Mouse (Mus musculus) forebrain, embryonic 16.5 days (tissue): ENCODE data around the gene Gm11213. TPM values are rescaled to one million over a fixed set of nuclear protein-coding genes. Genes with fewer than 3 reads are reported as not detected.

Experiments
- ATAC-seq: fragments of 200-750 bp; cut with Nextera tagmentation; 2 replicates; pipeline ENCODE4 v1.8.0; 2017; ENCODE audit warnings: mild to moderate bottlenecking, moderate library complexity
- H3K27ac ChIP-seq: fragments of 300-500 bp; sonication (generic); 2 replicates; pipeline ENCODE4 v1.5.1; 2014; ENCODE audit warnings: low read length, control low read depth
- H3K27me3 ChIP-seq: fragments of 300-500 bp; sonication (generic); replicated peaks from 2 replicates; pipeline ENCODE4 v1.6.1; 2014; ENCODE audit warnings: low read length; ENCODE audit not compliant: control insufficient read depth, insufficient read depth
- H3K36me3 ChIP-seq: fragments of 300-500 bp; sonication (generic); 2 replicates; pipeline ENCODE4 v1.6.1; 2014; ENCODE audit not compliant: control insufficient read depth, insufficient read depth
- H3K4me1 ChIP-seq: fragments of 300-500 bp; sonication (generic); replicated peaks from 2 replicates; pipeline ENCODE4 v1.6.1; 2014; ENCODE audit warnings: low read length; ENCODE audit not compliant: control insufficient read depth, insufficient read depth
- H3K4me2 ChIP-seq: fragments of 300-500 bp; sonication (generic); 2 replicates; pipeline ENCODE4 v1.6.1; 2014; ENCODE audit warnings: mild to moderate bottlenecking, low read length, control low read depth
- H3K4me3 ChIP-seq: fragments of 300-500 bp; sonication (generic); replicated peaks from 2 replicates; pipeline ENCODE4 v1.5.1; 2014; ENCODE audit warnings: mild to moderate bottlenecking, low read length, control low read depth
- H3K9ac ChIP-seq: fragments of 300-500 bp; sonication (generic); replicated peaks from 2 replicates; pipeline ENCODE4 v1.6.1; 2014; ENCODE audit warnings: low read depth, low read length, control low read depth
- H3K9me3 ChIP-seq: fragments of 300-500 bp; sonication (generic); 2 replicates; pipeline ENCODE4 v1.6.1; 2016; ENCODE audit warnings: low read length; ENCODE audit not compliant: control insufficient read depth
- WGBS: fragments of 180-500 bp; shearing (Covaris S2); extraction: QIAGEN DNeasy Blood & Tissue Kit; methylation state at CpG from one replicate; pipeline ENCODE4 v1.1.7; 2014; 5-methylcytosine and 5-hydroxymethylcytosine counted together
- polyA plus RNA-seq: library from polyadenylated mRNA; unstranded; fragments of >200 nt; fragmentation: Nextera tagmentation; extraction: Ambion mirVana; gene quantifications from 2 replicates; pipeline ENCODE4 v1.2.1, GENCODE M21; 2015

Gm11213 gene
- polyA plus RNA-seq, 1 experiment from 2014 or later = not detected

DNA sequence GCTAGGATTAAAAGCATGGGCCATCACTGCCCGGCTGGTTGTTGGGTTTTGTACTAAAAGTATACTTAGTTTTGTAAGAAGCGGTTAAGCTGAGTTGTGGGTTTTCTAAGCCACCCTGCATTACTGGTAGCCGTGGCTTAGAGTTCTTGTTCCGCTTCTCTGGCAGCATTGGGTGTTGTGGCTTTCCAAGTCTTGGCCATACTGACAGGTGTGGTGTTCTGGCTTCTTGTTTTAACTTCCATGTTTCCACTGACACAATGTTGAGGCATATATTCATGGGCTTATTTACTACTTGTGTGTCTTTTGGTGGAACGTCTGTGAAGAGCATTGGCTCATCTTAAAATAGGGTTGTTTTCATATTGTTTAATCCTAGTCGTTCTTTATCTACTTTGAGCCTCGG, 15.1 kb downstream of the Gm11213 start:
- Histone ChIP-seq H3K9me3 (no peaks in the 10 kb centered on the region), H3K27me3 (no peaks in the 10 kb centered on the region), H3K36me3 (no peaks in the 10 kb centered on the region), H3K4me1 (no peaks in the 10 kb centered on the region), H3K27ac (no peak overlapping the region), H3K9ac (no peak overlapping the region), H3K4me2 (no peak overlapping the region), H3K4me3 (no peak overlapping the region)
- 92% methylated on average over 7 of the region's 7 CpGs for WGBS
- ATAC-seq = no peak

DNA sequence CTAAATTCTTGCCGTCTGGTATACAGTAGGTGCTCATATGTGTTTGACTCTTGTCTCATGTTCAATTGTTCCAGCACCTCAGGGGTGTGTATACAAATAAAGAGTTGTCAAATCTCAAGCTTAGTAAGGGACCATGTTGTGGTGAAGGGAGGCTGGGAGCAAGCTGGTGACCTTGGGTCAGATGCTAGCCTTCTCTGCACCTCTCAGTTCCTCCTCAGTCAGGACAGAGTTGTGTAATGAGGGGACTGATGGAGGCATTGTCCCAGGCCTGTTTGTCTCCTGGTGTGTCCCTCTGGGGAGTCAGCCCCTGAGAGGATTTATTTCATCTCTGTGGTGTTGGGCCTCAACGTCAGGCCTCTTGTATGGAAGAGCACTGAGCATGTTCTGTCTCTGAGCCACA, 18.8 kb downstream of the Gm11213 start:
- H3K27ac ChIP-seq = no peak overlapping the region
- no peaks in the 10 kb centered on the region for H3K27me3 ChIP-seq
- H3K9me3 ChIP-seq = no peaks in the 10 kb centered on the region
- H3K4me2 ChIP-seq = no peak overlapping the region
- H3K4me1 ChIP-seq = no peaks in the 10 kb centered on the region
- 73% methylated on average over 2 of the region's 2 CpGs for WGBS
- H3K36me3 ChIP-seq = no peaks in the 10 kb centered on the region
- H3K4me3 ChIP-seq = no peak overlapping the region
- H3K9ac ChIP-seq = no peak overlapping the region
- no peak for ATAC-seq

DNA sequence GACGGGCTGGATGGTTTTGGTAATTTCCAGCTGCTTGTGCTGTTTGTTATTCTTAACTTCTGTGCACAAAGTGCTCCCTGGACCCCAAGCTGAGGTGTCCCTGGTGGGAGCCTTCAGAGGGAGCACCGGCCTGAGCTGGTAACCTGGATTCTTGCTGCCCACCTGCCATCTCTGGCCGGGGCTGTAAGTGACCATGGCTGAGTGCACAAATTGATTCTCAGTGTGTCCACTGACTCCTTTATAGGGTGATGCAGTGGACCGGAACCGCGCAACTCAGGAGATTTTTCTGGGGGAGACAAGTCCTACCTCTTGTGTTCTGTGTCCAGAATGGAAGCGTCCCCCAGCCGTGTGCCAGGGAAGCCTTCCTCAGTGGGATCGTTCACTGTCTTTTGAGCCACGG, 19.8 kb downstream of the Gm11213 start:
- 87% methylated on average over 10 of the region's 10 CpGs for WGBS

DNA sequence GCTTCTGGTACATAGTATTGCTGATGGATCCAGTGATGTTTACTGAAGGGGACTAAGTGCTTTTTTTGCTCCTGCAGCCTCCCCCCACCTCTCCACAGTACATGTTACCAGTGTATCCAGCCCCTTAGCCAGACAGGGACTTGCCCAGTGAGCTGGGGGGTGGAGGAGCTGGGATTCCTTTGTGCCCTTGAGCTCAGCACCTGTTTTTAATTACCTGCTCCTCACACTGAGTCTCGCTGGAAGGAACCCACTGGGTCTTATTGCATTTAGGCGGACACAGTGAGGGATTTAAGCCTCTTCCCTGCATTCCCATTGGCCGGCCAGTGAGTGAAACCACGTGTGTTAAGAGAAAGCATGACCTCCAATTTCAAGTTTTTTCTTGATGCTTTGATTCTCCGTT, 22.5 kb downstream of the Gm11213 start:
- H3K27ac ChIP-seq = no peak overlapping the region
- H3K4me2 ChIP-seq = no peak overlapping the region
- no peak overlapping the region for H3K4me3 ChIP-seq
- no peaks in the 10 kb centered on the region for H3K36me3 ChIP-seq
- H3K9me3 ChIP-seq = no peaks in the 10 kb centered on the region
- no peak for ATAC-seq
- H3K9ac ChIP-seq = no peak overlapping the region
- H3K27me3 ChIP-seq = no peaks in the 10 kb centered on the region
- 66% methylated on average over 5 of the region's 5 CpGs for WGBS
- peaks cover 6% of the 10 kb centered on the region for H3K4me1 ChIP-seq

More for the DNA sequence above, 19.8 kb downstream of the Gm11213 start:
- Histone ChIP-seq H3K27me3 (no peaks in the 10 kb centered on the region), H3K4me3 (no peak overlapping the region), H3K36me3 (no peaks in the 10 kb centered on the region), H3K9me3 (no peaks in the 10 kb centered on the region), H3K9ac (no peak overlapping the region), H3K27ac (no peak overlapping the region), H3K4me2 (no peak overlapping the region), H3K4me1 (peaks cover 1% of the 10 kb centered on the region)
- ATAC-seq = no peak

DNA sequence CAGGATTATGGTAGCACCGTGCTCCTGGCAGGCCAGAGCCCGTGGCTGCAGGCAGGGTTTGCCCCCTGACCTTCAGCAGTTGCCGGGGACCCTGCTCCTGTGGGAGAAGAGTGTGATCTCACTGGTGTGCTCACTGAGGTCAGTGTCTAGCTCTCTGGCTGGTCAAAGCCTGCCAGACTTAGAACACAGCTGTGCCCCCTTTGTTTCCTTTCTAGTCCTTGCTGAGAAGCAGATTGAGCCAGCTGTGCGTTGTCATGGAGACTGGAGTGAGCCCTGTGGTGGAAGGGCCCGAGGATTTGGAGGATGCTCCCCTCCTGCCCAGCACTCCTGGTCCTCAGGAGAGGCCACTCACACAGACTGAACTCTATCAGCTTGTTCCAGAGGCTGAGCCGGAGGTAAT, 25.0 kb downstream of the Gm11213 start:
- H3K4me1 ChIP-seq = peaks cover 6% of the 10 kb centered on the region
- H3K27me3 ChIP-seq = no peaks in the 10 kb centered on the region
- H3K9ac ChIP-seq = no peak overlapping the region
- no peak overlapping the region for H3K27ac ChIP-seq
- H3K4me2 ChIP-seq = no peak overlapping the region
- WGBS = 18% methylated on average over 6 of the region's 6 CpGs
- H3K9me3 ChIP-seq = no peaks in the 10 kb centered on the region
- H3K36me3 ChIP-seq = no peaks in the 10 kb centered on the region
- H3K4me3 ChIP-seq = no peak overlapping the region
- peak; percentile 72 for ATAC-seq

DNA sequence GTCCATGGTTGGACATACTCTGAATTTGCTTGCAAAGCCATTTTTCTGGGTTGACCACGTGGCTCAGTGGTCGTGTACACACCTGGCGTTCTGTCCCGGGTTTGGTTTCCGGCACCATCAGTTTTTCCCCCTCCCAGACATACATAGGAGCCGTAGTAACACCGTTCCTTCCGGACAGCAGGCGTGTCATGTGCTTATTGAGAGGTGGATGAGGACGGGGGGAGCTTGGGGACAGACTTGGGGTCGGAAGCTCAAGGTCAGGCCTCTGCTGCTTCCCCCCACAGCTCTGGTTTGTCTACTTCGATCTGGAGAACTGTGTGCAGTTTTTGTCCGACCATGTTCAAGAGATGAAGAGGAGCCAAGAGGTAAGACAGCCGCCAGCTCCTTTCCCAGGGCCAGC, 25.4 kb downstream of the Gm11213 start:
- Histone ChIP-seq H3K9me3 (no peaks in the 10 kb centered on the region), H3K4me1 (peaks cover 6% of the 10 kb centered on the region), H3K27ac (no peak overlapping the region), H3K27me3 (no peaks in the 10 kb centered on the region), H3K9ac (no peak overlapping the region), H3K4me3 (no peak overlapping the region), H3K4me2 (no peak overlapping the region), H3K36me3 (no peaks in the 10 kb centered on the region)
- WGBS = 84% methylated on average over 14 of the region's 14 CpGs
- ATAC-seq = no peak

GRCm38 (mm10) chr4:63572621-63573020, 32.4 kb downstream of the Gm11213 start:
- Histone ChIP-seq H3K4me2 (no peak overlapping the region), H3K4me3 (no peak overlapping the region), H3K27me3 (no peaks in the 10 kb centered on the region), H3K36me3 (no peaks in the 10 kb centered on the region), H3K9ac (no peak overlapping the region), H3K4me1 (peaks cover 7% of the 10 kb centered on the region), H3K9me3 (no peaks in the 10 kb centered on the region), H3K27ac (no peak overlapping the region)
- ATAC-seq = no peak
- 92% methylated on average over 5 of the region's 5 CpGs for WGBS

DNA sequence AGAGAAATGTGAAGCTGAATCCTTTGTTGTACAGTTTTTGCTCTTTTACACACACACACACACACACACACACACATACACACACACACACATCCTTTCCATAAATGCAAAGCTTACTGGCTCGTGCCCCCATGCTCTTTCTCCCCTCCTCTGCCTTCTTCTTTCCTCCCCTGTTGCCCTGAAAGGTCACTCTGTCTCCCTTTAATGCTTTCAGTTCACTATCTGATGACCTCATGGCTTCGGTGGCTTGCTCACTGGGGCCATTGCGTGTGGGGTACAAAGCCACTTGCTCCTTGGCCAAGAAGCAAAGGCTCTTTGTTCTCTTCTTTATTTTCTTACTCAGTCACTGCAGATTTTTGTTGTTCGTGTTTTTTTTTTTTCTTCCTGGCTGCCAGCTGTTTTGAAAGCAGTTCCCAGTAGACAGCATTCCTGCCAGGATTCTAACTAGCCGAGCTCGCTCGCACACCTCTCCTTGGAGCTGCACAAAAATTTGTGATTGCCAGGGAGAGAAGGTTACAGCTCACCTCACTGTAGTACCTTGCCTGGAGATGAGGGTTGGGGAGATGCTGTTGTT, 34.8 kb downstream of the Gm11213 start:
- Histone ChIP-seq H3K9ac (no peak overlapping the region), H3K27ac (no peak overlapping the region), H3K36me3 (no peaks in the 10 kb centered on the region), H3K27me3 (no peaks in the 10 kb centered on the region), H3K9me3 (no peaks in the 10 kb centered on the region), H3K4me3 (no peak overlapping the region), H3K4me1 (peaks cover 7% of the 10 kb centered on the region), H3K4me2 (no peak overlapping the region)
- 8% methylated on average over 7 of the region's 7 CpGs for WGBS
- no peak for ATAC-seq

GRCm38 (mm10) chr4:63569322-63569721, 35.7 kb downstream of the Gm11213 start:
- H3K9me3 ChIP-seq = no peaks in the 10 kb centered on the region
- WGBS = 82% methylated on average over 8 of the region's 8 CpGs
- ATAC-seq = no peak
- H3K36me3 ChIP-seq = no peaks in the 10 kb centered on the region
- H3K4me1 ChIP-seq = peaks cover 7% of the 10 kb centered on the region
- no peaks in the 10 kb centered on the region for H3K27me3 ChIP-seq
- H3K9ac ChIP-seq = no peak overlapping the region
- no peak overlapping the region for H3K4me3 ChIP-seq
- no peak overlapping the region for H3K4me2 ChIP-seq
- no peak overlapping the region for H3K27ac ChIP-seq
